Mouse (Mus musculus) c-Kit-negative CD71-positive TER-119-positive erythroid progenitor cells, embryonic 14.5 days (primary cell): Measurements from ENCODE around the gene Depdc5.
"Not testable (repeated sequence)": the region's sequence is repeated elsewhere in the genome, so short reads cannot be mapped to it uniquely, and the experiment has no call there.

Experiments
- DNase-seq: peaks from one replicate; pipeline ENCODE4 v3.0.0-alpha.2; 2013; ENCODE audit warnings: low read depth, low spot score

Gene Depdc5

DNA sequence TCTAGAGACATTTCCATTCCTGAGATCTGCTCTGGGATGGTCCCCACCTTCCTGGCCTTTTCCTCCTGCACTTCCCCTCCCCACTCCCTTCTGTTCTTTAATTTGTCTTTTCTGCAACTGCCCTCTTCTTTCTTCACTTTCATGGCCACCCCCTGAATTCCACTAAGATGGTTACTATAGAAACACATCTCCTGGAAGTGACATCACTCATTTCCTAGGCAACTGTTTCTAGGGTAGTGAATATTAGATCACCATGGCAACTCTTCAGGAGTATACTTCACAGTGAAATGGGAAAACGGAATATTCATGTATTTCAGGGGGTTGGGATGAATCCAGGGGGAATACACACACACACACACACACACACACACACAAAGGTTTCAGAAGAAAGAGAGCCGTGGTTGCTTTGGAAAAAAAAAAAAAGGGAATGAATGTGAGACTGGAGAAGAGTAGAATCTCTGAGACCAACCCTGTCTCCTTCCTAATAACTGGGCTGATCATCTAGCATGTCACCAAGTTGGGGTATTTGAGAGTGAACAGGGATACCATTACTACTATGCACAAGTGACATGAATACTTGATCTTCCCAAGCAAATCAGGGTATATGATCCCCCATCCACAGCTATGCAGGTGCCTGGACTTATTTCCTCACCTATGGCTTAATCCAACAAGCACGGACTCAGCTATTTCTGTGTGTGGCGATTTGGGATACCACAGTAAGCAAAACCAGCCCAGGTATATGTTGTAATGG, 167.1 kb downstream of the Depdc5 start:
- DNase-seq = no peak

DNA sequence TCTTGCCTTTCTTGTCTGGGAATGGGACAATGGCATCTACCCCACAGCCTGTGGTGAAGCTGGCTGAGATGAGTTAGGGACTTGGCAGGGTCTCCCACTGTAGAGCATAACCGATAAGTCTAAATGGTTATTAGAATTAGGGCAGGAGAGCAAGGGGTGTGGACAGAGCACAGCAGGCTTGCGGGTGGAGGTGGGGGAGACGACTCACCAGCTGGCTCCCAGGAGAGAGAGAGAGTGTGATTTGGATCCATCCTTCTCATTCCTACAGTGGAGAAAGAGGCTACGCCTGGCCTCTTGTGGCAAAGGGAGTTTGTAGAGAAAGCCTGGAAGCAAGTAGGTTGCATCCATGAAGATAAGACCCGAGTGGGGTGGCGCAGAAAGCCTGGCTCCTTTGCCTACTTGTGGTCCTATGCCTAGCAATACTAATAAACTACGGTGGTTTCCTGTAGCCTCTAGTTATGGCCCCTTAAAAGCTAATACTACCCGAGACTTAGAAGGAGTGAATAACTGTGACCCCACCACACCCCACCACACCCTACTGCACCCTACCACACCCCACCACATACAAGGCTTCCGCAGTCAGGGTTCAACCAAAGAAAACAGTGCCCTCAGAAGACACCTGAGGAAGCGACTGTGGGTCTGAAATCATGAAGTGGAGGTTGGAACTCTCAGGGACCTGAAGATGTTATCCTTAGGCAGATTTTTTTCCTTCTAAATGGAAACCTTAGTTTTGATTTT, 168.7 kb downstream of the Depdc5 start:
- no peak for DNase-seq

DNA sequence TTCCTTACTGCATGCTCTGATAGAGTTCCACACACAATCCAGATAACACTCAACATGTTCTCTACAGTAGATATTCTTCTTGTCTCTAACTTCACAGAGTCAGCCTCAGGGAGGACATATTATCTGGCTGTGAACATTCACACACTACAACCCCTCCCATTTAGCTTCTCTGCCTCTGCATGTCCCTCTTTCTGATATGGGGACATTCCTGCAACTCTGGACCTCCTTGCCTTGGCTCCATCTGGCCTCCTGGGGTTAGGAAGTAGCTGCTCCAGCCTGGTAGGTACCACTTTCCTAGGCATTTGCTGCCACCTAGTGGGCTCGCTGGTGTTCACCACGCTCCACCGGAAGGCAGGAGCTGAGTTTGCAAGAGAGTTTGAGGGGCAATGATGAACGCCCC, 169.6 kb downstream of the Depdc5 start:
- DNase-seq = peak; percentile 71

DNA sequence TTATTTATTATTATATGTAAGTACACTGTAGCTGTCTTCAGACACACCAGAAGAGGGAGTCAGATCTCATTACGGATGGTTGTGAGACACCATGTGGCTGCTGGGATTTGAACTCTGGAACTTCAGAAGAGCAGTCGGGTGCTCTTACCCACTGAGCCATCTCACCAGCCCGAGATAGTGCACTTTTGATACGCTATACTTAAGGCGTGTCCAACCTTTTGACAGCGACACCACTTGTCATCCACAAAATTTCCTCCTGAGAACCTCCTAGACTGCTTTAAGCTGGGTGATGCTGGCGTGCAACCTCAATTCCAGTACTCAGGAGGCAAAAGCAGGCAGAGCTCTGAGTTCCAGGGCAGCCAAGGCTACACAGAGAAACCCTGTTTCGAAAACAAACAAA, 170.1 kb downstream of the Depdc5 start:
- DNase-seq = not testable (repeated sequence)

DNA sequence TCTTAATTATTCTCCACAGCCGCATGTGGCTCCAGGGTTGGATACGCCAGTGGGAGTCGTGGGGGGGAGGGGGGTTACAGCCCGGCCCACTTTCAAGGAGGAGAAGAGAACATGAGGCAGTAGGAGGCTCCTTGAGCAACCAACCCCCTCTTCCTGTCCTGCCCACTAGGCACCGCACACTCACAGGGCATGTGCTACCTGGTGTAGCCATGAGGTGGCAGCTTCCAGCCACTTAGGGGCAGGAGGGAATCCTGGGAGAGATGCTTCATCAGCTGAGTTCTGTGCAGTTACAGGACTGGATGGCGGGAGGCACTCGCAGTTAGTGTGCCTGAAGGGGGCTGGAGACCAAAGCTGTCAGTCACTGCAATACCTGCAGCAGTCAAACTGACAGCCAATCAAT, 170.6 kb downstream of the Depdc5 start:
- no peak for DNase-seq

DNA sequence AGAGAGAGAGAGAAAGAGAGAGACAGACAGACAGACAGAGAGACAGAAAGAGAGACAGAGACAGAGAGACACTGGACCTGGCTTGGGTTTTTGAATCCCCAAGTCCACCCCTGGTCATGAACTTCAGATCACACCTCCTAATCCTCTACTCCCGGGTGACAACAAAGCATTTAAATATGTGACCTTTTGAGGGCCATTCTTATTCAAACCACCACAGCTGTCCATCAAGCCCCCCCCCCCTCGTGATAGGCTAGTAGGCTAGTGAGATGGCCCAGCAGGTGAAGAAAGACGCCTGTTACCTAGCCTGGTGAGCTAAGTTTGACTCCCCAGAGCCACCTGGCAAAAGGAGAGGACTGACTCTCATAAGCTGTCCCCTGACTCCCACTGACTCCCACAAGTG, 171.4 kb downstream of the Depdc5 start:
- DNase-seq = no peak

DNA sequence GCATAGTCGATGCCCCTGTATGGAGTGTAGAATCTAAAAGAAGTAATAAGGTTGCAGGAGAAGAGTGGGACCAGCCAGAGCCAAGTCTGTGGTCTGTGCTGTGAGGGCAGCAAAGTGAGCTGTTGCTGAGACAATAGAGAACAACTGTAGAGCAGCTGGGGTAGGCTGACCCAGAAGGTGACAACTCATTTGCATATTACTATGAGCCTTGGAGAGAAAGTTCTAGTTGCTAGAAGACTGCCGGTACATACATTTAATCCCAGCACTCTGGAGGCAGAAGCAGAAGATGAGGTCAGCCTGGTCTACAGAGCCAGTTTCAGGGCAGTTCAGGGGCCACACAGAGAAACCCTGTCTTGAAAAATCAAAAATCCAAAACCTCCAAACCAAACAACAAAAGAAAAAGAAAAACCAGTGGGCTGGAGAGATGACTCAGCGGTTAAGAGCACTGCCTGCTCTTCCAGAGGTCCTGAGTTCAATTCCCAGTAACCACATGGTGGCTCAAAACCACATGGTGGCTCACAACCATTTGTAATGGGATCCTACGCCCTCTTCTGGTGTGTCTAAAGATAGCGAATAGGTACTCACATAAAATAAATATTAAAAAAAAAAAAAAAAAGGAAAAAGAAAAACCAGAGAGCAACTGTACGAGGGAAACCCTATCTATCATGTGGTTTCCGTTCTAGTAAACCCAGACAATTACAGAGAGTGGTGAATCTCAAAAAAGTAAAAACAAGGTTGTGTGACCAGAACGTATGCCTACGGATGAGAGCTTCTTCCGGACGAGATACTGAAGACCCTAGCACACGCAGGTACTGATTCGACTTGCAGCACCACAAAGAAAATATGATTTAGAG, 175.4 kb downstream of the Depdc5 start:
- no peak for DNase-seq

DNA sequence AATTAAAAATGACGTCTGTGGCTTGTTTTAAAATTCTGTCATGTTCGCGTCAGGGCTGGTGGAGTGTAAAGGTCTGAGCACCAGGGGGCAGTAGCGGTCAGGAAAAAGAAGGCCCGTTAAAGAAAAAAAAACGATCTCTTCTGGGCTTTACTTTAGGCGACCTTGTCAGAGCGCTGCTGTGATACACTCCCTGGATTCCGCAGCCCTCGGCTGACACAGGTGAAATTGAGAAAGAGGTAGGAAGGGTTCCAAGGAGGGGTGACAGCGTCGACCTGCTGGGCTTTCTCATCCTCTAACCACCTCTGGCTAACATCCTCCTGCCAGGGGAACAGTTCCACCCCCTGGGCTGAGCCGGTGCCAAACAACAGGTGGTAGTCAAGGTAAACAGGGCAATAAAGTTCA, 176.0 kb downstream of the Depdc5 start:
- no peak for DNase-seq

DNA sequence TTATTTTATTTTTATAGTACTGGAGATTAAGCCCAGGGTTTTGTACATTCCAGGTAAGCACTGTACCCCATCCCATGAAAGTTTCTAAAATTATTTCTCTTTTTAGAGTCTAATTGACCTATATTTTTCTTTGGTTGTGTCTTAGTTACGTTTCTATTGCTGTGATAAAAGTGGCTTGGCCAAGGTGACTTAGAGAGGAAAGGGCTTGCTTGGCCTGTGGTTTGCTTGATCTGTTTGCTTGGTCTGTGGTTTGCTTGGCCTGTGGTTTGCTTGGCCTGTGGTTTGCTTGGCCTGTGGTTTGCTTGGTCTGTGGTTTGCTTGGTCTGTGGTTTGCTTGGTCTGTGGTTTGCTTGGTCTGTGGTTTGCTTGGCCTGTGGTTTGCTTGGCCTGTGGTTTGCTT, 177.2 kb downstream of the Depdc5 start:
- not testable (repeated sequence) for DNase-seq

DNA sequence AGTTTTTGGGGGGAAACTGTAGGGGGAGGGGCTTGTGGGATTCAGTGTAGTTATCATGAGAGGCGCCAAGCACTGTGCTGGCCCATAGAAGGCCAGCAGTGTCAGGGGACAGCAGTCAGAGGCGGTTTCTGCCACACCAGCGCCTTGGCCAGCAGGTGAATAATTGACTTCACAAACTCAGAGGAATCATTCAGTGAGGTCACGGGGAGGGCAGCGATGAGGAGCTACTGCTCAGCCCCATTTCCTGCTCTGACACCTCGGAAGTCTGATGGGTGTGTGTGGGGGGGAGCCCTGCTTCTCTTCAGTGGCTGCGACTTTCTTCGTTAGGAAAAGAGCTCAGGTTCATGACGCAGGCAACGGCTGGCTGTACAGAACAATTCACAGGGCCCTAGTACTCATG, 179.9 kb downstream of the Depdc5 start:
- DNase-seq = no peak
